Mouse (Mus musculus) B cell, adult (primary cell): ENCODE measurements around the gene Gm11027. TPM values are rescaled to one million over a fixed set of nuclear protein-coding genes. Genes with fewer than 3 reads are reported as not detected.

Experiments
- total RNA-seq: library from RNA; stranded (reverse); gene quantifications from 4 replicates; pipeline ENCODE4 v1.2.4, GENCODE M21; 2023; ENCODE audit not compliant: inconsistent age

The Gm11027 gene
- total RNA-seq: not detected in 4 replicates

DNA sequence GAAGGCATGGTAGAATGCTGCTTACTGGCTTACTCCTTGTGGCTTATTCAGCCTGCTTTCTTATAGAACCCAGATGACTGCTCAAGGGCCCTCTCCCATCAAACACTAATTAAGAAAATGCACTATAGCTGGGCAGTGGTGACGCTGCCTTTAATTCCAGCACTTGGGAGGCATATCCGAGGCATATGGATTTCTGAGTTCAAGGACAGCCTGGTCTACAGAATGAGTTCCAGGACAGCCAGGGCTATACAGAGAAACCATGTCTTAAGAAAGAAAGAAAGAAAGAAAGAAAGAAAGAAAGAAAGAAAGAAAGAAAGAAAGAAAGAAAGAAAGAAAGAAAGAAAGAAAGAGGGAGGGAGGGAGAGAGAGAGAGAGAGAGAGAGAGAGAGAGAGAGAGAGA lies at the start of gene Gm11027:
Gene Gm11027, plus strand, starts transcription at position 301 of the 400 bp plus-strand sequence.

DNA sequence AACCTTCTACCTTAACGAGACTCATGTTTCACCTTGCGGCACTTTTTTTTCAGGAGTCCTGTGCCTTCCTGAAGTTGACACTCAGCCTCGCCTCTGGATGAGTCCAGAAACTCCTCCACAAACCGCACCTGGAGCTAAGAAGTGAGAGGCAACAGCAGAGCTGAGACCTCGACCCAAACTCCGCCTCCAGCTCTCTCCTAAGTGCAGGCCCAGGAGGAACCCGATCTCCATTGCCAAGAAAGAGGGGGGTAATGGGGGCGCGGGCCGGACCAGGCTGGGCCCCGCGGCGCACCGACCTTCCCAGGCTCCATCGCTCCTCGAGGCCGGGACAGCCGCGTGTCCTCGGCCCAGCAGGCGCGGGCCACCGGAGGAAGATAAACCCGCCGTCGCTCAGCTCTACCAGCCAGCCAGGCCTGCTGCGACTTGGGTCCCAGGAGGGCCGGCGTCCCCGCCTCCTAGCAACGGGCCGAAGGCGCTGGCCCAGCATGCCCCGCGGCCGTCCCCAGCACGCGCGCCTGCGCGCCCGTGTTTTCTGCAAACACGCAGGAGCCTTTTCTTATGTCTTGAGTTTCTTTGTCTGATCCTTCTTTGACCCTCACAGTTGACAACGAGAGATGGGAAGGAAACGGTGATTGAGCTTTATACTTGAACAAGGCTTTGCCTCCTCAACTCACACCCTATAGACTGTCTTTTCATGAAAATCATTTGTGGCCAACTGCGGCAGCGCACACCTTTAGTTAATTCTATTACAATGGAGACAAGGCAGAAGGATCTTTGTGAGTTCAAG lies 12.4 kb upstream of the Gm11027 start, which contains the start of gene Wdr60:
Gene Wdr60, minus strand, starts transcription at position 468 of the 787 bp plus-strand sequence.

DNA sequence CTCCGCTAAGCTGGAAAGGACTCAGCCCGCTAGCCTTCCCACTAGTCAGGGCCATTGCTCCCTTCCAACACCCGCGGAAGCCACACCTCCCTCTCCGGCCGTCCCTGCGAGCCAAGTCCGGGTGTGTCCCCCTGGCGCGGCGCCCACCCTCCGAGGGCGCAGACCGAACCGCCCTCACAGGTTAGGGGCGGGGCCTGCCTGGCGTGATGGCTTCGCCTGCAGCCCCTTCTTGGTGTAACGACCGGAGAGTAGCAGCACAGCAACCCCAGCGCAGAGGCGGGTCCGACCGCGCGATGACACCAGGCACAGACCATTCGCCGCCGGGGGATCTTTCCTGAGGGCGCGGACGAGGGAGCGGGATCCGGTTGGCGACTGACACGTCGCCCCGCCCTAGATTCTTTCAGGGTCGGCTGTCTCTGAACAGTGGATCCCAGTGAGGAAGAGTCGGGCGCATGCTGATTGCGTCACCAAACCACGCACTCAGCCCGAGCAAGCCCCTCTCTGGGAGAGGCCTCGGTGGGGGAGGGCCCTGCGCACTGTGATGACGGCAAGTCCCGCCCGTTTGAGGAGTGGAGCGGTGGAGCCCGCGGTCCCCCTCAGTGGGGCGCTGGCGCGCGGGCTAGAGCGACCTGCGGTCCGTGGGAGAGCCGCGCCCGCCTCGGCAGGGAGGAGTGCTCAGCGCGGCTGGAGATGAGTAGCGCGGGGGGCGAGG lies 5.6 kb downstream of the Gm11027 start, which contains the start of gene Esyt2:
Gene Esyt2, plus strand, starts transcription at position 544 of the 712 bp plus-strand sequence.

Other genes with a start within 250 kb of the Gm11027 start
- gene Zfp386, start 227.7 kb upstream of the Gm11027 start, total RNA-seq: 31.6 to 38.9 TPM (median 34.2 TPM) in 4 replicates
- gene Vipr2, start 197.7 kb upstream of the Gm11027 start, total RNA-seq: not detected in 4 replicates
- gene Wdr60, start 12.4 kb upstream of the Gm11027 start, total RNA-seq: 1.3 to 2.7 TPM (median 2.2 TPM) in 4 replicates
- gene Esyt2, start 5.8 kb downstream of the Gm11027 start, total RNA-seq: 67.2 to 80.9 TPM (median 70.9 TPM) in 4 replicates
- gene Ncapg2, start 130.0 kb downstream of the Gm11027 start, total RNA-seq: 8.1 to 10.0 TPM (median 9.4 TPM) in 4 replicates
- not detected in 4 replicates for gene Ptprn2, start 210.3 kb downstream of the Gm11027 start, total RNA-seq